13 mouse cellular contexts compared by ENCODE assay signal in the genomic region with DNA sequence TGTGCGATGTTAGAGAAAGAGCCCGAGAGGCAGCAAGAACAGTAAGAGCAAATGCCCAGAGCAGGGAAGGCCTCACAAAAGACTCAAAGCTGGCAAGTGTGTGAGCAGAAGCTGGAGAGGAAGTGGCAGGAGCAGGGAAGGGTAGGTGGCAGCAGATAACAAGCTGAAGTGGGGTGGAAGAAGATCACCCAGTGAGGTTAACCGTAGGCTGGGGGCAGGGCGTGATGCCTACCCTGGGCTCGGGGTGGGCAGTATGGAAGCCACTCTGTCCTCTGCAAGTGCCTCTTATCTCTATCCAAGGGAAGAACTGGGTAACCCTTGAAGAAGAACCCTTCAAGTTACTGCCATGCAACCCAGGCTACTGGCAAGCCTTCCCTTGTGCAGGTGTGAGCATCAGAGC.
"Had no signal": no experiment of that assay in that cellular context is flagged by ENCODE, and none has a peak within 500 bp of the region (broad histone marks: within the 10 kb centered on the region; RNA-seq: fewer than 3 reads in every experiment).

No protein-coding gene starts in this region.

- DNase-seq: kidney, adult 18-20 months; kidney, postnatal 25 days; layer of hippocampus, adult 9-11 months; liver; lung, adult 18-20 months; lung, postnatal 10 days; lung, postnatal 36 days; right cerebral cortex, adult 18-20 months; right cerebral cortex, postnatal 14 days; right cerebral cortex, postnatal 4 days had no signal

- ATAC-seq: intestine, embryonic 16.5 days; liver, embryonic 12.5 days; midbrain, embryonic 16.5 days had no signal
